Comparison of ENCODE assay signal across 8 mouse cellular contexts in the genomic region with DNA sequence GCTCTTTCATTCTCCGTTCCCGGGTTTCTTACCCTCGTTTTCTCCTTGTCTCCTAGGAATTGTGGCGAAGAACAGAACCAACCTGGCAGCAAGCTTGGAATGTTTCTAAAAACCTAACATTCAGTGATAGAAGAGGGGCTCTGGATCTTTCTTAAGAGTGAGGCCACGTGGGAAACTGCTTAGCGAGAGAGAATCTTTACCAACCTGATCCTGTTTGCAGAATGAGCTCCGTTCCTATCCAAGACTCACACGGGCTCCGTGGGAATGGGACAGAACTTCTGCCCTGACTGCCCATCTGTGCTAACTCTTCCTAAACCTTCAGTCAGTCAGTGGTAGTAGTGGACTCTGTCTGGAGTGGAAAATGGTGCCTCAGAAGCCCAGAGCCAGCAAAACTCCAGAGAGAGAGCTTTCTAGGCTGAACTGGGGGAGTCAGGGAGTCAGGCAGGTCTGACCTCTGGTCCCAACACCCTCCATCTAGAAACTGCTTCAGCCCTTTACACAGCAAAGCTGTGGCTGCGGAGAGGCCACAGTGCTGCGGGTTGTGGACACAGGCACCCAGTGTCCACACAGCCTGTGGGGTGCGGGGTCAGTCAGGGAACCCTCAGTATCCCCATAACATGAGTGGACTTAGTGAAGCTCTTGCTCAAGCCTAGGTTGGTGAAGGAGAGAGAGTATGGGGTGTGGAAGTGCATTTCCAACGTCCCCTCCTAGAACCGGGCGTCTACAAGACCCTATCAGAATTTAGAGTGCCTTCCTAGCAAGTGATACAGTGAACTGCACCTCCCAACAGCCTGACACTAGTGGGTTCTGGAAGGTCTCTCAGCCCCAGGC. TPM values are rescaled to one million over a fixed set of nuclear protein-coding genes. Genes with fewer than 3 reads are reported as not detected.
DNase-seq lines count a peak whose midpoint lies in the region; ATAC-seq lines count a peak whose summit lies in the region.

No protein-coding gene starts in this region.

- no peaks in the 10 kb centered on the region for H3K9me3 ChIP-seq in lung, embryonic 15.5 days
- no peaks in the 10 kb centered on the region for H3K9me3 ChIP-seq in embryonic facial prominence, embryonic 15.5 days (replicated peaks)
- no peaks in the 10 kb centered on the region for H3K9me3 ChIP-seq in intestine, embryonic 15.5 days
- no peaks in the 10 kb centered on the region for H3K9me3 ChIP-seq in neural tube, embryonic 13.5 days

- H3K27ac ChIP-seq in lung, embryonic 15.5 days: peak overlapping the region; percentile 88
- H3K27ac ChIP-seq in embryonic facial prominence, embryonic 15.5 days (replicated peaks): peak overlapping the region; percentile 85
- peak overlapping the region; percentile 67 for H3K27ac ChIP-seq in intestine, embryonic 15.5 days
- H3K27ac ChIP-seq in neural tube, embryonic 13.5 days (replicated peaks): peak overlapping the region; percentile 94

- H3K9ac ChIP-seq in lung, embryonic 15.5 days: peak overlapping the region; percentile 39
- H3K9ac ChIP-seq in embryonic facial prominence, embryonic 15.5 days: peak overlapping the region; percentile 45
- H3K9ac ChIP-seq in intestine, embryonic 15.5 days: peak overlapping the region; percentile 60
- peak overlapping the region; percentile 77 for H3K9ac ChIP-seq in neural tube, embryonic 13.5 days

- peak overlapping the region; percentile 86 for H3K4me2 ChIP-seq in lung, embryonic 15.5 days
- peak overlapping the region; percentile 91 for H3K4me2 ChIP-seq in embryonic facial prominence, embryonic 15.5 days (replicated peaks)
- H3K4me2 ChIP-seq in intestine, embryonic 15.5 days (replicated peaks): peak overlapping the region; percentile 92
- peak overlapping the region; percentile 72 for H3K4me2 ChIP-seq in neural tube, embryonic 13.5 days

- intact Hi-C loops in left cerebral cortex, postnatal 14 days (cut with DNase I): loop anchor here (2.0 to 5.0 kb wide), 3 partner anchors 38 to 117 kb away; no protein-coding TSS in a partner anchor

- peaks cover 14% of the 10 kb centered on the region; the same call in 1 of the 2 replicates for H3K27me3 ChIP-seq in lung, embryonic 15.5 days
- H3K27me3 ChIP-seq in embryonic facial prominence, embryonic 15.5 days: no peaks in the 10 kb centered on the region
- no peaks in the 10 kb centered on the region for H3K27me3 ChIP-seq in intestine, embryonic 15.5 days (replicated peaks)
- peaks cover 22% of the 10 kb centered on the region for H3K27me3 ChIP-seq in neural tube, embryonic 13.5 days

- H3K4me3 ChIP-seq in lung, embryonic 15.5 days: peak overlapping the region; percentile 47
- H3K4me3 ChIP-seq in embryonic facial prominence, embryonic 15.5 days (replicated peaks): peak overlapping the region; percentile 54
- peak overlapping the region; percentile 50 for H3K4me3 ChIP-seq in intestine, embryonic 15.5 days (replicated peaks)
- peak overlapping the region; percentile 48 for H3K4me3 ChIP-seq in neural tube, embryonic 13.5 days

- WGBS in lung, embryonic 15.5 days: 19% methylated on average over 15 of the region's 15 CpGs
- 20% methylated on average over 15 of the region's 15 CpGs for WGBS in embryonic facial prominence, embryonic 15.5 days
- 22% methylated on average over 15 of the region's 15 CpGs for WGBS in intestine, embryonic 15.5 days
- WGBS in neural tube, embryonic 13.5 days: 25% methylated on average over 15 of the region's 15 CpGs

- DNase-seq in lung, postnatal 10 days: no peak
- no peak for DNase-seq in thymus, postnatal 0 days (ENCODE audit: low spot score)
- no peak for DNase-seq in retina, postnatal 1 day
- no peak for DNase-seq in left cerebral cortex, postnatal 14 days (ENCODE audit: low spot score in 2 of 2)

- H3K36me3 ChIP-seq in lung, embryonic 15.5 days: no peaks in the 10 kb centered on the region
- no peaks in the 10 kb centered on the region for H3K36me3 ChIP-seq in embryonic facial prominence, embryonic 15.5 days
- H3K36me3 ChIP-seq in intestine, embryonic 15.5 days: no peaks in the 10 kb centered on the region
- no peaks in the 10 kb centered on the region for H3K36me3 ChIP-seq in neural tube, embryonic 13.5 days

- peaks cover 47% of the 10 kb centered on the region for H3K4me1 ChIP-seq in lung, embryonic 15.5 days
- H3K4me1 ChIP-seq in embryonic facial prominence, embryonic 15.5 days: peaks cover 64% of the 10 kb centered on the region
- peaks cover 40% of the 10 kb centered on the region for H3K4me1 ChIP-seq in intestine, embryonic 15.5 days (replicated peaks)
- H3K4me1 ChIP-seq in neural tube, embryonic 13.5 days (replicated peaks): peaks cover 68% of the 10 kb centered on the region

- no peak for ATAC-seq in lung, embryonic 15.5 days (ENCODE audit: borderline replicate concordance, extremely low read depth, low FRiP score, low TSS enrichment)
- no peak for ATAC-seq in embryonic facial prominence, embryonic 15.5 days (ENCODE audit: insufficient number of reproducible peaks, low FRiP score, low TSS enrichment, low read depth)
- ATAC-seq in intestine, embryonic 15.5 days: peak; percentile 7; the same call in 1 of the 2 replicates
- 0 out of 2 replicates have a peak, but pooled peaks have one; percentile 5 for ATAC-seq in neural tube, embryonic 13.5 days (ENCODE audit: low read depth)

RNA-seq across cellular contexts. Expression of gene Actg1, which starts 42.6 kb away (rescaled TPM):
- 2,618 and 2,638 TPM in 2 replicates for polyA plus RNA-seq in lung, embryonic 15.5 days (2015; fragmentation: Nextera tagmentation; extraction: Ambion mirVana)
- polyA plus RNA-seq in embryonic facial prominence, embryonic 15.5 days (2015; fragmentation: Nextera tagmentation; extraction: Ambion mirVana): 2,143 and 2,279 TPM in 2 replicates
- 2,607 and 2,658 TPM in 2 replicates for polyA plus RNA-seq in intestine, embryonic 15.5 days (2015; fragmentation: Nextera tagmentation; extraction: Ambion mirVana)
- 3,932 and 3,979 TPM in 2 replicates for polyA plus RNA-seq in neural tube, embryonic 13.5 days (2015; fragmentation: Nextera tagmentation; extraction: Ambion mirVana)
- polyA plus RNA-seq in thymus, postnatal 0 days (2015; fragmentation: Nextera tagmentation; extraction: Ambion mirVana): 1,815 and 1,857 TPM in 2 replicates
- 1,000 to 10,000 TPM; 1,748 to 1,778 TPM for total RNA-seq in left cerebral cortex, postnatal 14 days (2021)

RNA-seq across cellular contexts. Expression of gene Fscn2, which starts 55.6 kb away (rescaled TPM):
- 0.38 and 0.56 TPM in 2 replicates for polyA plus RNA-seq in lung, embryonic 15.5 days (2015; fragmentation: Nextera tagmentation; extraction: Ambion mirVana)
- 0.98 and 1.1 TPM in 2 replicates for polyA plus RNA-seq in embryonic facial prominence, embryonic 15.5 days (2015; fragmentation: Nextera tagmentation; extraction: Ambion mirVana)
- 0.18 TPM in 1 of 2 replicates, not detected in the other for polyA plus RNA-seq in intestine, embryonic 15.5 days (2015; fragmentation: Nextera tagmentation; extraction: Ambion mirVana)
- polyA plus RNA-seq in neural tube, embryonic 13.5 days (2015; fragmentation: Nextera tagmentation; extraction: Ambion mirVana): 1.3 and 1.5 TPM in 2 replicates
- 0.46 and 0.59 TPM in 2 replicates for polyA plus RNA-seq in thymus, postnatal 0 days (2015; fragmentation: Nextera tagmentation; extraction: Ambion mirVana)
- under 1 TPM in 1 of 2 experiments, not detected in 1; 0.80 TPM for total RNA-seq in left cerebral cortex, postnatal 14 days (2021)

Comparison
In these comparisons a context has a peak if more than half of its experiments do, and no peak if none do; other contexts are left out.
1. ATAC-seq: peak in intestine, embryonic 15.5 days (single experiment) and neural tube, embryonic 13.5 days (single experiment); none in lung, embryonic 15.5 days (single experiment) and embryonic facial prominence, embryonic 15.5 days (single experiment).
2. Peak in every context shown above with its lines, with median percentiles within 50 percentile points of each other: H3K27ac ChIP-seq, H3K4me2 ChIP-seq, H3K4me3 ChIP-seq and H3K9ac ChIP-seq.